Mouse (Mus musculus) lung, adult 2 months (tissue): ENCODE data around the gene Pign.

Source experiments
- CTCF ChIP-seq: fragments of 200-500 bp; IDR thresholded peaks from 2 replicates; pipeline ENCODE4 v1.5.1; 2011; ENCODE audit warnings: mild to moderate bottlenecking, low read length, control low read depth; ENCODE audit not compliant: insufficient read depth
- POLR2A ChIP-seq: fragments of 200-500 bp; IDR thresholded peaks from 2 replicates; pipeline ENCODE4 v1.6.1; 2011; ENCODE audit warnings: low read depth, mild to moderate bottlenecking, control low read depth, low read length, borderline replicate concordance; ENCODE audit errors: extremely low read depth

- TF ChIP-seq CTCF (no peak), POLR2A (no peak)
Measured at GRCm38 (mm10) chr1:105685501-105685900, 22.0 kb upstream of the Pign start.
